Mouse (Mus musculus) layer of hippocampus, postnatal 25 days (tissue): ENCODE results near the gene Mtfp1. TPM values are rescaled to one million over a fixed set of nuclear protein-coding genes. Genes with fewer than 3 reads are reported as not detected.
"Not testable (repeated sequence)": the region's sequence is repeated elsewhere in the genome, so short reads cannot be mapped to it uniquely, and the experiment has no call there.

Experiments used
- DNase-seq, 2 experiments: peaks; one replicate each; pipeline ENCODE4 v3.0.0; 2022; ENCODE audit warnings: mixed read lengths in 2 of 2, low spot score in 1 of 2; ENCODE audit errors: extremely low spot score in 1 of 2
- total RNA-seq, 2 experiments: library from RNA; stranded (reverse); gene quantifications; 2 replicates each; pipeline ENCODE4 v1.2.3; 2021

Mtfp1 gene
- total RNA-seq, 2 experiments from 2014 or later, result 109 to 126 TPM

DNA sequence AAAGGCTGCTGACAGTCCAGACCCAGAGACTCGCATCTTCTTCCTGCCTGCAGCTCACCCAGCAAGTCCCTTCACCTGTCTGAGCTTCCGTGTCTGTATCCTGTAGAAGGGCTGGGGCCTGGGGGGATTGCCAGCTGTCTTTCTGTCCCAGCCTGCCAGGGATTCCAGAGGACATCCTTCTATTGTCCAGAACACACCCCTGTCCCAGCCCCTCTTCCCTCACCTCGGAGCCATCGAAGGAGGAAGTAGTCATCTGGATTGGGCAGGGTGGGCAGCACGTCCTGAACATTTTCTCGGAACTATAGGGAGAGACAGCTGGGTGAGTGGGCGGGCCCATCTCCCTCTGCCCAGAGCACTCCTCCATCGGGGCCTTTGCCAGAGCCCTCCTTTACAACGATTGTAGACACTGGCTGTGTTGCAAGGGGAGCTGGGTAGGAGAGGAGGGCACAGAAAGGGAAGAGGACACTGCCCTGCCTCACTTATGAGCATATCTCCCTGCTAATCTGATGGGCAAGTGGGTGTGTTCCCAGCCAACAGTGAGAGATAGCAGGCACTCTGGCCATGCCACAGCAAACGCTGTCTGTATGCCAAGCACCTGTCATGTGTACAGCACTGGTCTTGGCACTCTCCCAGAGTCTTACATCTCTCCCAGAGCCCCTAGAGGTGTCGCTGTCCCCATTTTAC lies 21.4 kb upstream of the Mtfp1 start:
- DNase-seq, result peak; percentile 32 to 40

DNA sequence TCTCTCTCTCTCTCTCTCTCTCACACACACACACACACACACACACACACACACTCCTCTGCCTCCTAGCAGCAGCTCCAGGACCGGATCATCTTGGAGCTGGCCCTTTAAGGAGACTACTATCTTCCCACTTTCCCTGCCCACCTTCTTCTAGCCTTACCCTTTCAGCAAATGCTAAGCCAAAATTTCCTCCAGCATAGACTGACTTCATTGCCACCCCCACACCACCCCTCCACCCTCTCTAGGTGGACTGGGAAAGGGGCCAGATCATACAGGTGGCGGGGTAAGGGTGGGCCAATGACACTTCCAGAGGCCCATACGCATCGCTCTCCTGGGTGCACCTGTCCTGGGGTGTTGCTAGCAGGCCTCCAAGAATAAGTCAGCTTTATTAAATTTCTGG lies 20.2 kb upstream of the Mtfp1 start:
- DNase-seq, result no peak

DNA sequence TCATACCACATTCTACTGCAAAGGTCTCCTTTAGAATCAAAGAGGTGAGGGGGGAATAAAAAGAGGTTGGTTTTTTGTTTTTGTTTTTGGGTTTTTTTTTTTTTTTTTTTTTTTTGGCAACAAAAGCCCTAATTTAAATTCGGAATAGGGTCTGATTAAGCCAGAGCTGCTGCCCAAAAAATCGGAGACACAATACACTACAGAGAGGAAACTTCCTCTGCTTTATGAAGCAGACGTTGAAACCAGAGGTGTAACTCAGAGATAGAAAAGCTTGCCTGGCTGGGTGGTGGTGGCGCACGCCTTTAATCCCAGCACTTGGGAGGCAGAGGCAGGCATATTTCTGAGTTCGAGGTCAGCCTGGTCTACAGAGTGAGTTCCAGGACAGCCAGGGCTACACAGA lies 19.3 kb upstream of the Mtfp1 start:
- DNase-seq, result not testable (repeated sequence)

DNA sequence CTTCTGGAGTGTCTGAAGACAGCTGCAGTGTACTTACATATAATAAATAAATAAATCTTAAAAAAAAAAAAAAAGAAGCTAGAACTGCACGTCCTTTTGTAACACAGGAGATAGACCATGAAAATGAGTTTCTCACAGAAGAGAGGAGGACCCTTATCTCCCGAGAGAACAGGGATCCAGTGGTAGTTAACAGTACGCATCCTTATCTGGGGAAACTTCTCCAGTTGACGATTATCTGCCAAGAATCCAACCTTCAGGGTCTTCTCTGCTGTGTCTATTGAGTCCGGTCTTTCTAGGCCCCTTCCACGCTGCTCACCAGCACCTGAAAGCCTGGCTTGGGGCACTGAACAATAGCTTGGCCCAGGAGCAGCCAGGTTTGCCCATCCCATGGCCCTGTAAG lies 18.7 kb upstream of the Mtfp1 start:
- no peak for DNase-seq

DNA sequence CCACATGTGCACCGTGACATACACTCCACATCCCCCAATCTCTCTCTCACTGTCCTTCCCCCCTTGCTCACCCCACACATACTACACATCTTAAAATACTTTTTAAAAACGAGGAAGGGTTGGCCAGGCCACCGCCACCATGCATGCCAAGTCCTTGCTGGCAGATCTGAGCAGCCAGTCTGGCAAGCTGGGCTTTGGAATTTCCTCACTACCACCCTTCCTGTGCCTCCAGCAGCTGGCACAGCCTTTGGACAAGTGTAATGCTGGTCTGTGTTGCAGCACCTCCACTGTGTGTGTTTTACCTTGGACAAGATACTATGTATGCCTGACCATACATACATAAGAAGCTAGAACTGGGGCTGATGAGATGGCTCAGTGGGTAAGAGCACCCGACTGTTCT lies 18.3 kb upstream of the Mtfp1 start:
- no peak for DNase-seq

DNA sequence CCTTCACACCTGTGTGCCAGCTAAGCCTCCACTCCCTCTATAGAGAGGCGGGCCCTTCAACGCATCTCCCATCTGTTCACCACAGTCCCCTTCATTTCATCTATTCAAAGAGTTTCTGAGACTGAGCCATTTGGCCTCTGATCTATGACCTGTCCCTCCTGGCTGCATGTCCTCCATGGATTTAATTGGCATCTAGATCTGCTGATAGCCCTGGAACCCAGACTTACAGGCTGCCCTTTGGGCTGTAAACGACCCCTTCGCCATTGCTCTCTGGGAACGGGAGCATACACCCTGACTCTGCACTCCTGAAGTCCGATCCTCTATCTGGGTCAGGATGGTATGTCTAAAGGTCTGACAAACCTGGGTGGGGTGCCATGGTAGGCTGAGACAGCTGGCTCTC lies 17.6 kb upstream of the Mtfp1 start:
- DNase-seq, result no peak

DNA sequence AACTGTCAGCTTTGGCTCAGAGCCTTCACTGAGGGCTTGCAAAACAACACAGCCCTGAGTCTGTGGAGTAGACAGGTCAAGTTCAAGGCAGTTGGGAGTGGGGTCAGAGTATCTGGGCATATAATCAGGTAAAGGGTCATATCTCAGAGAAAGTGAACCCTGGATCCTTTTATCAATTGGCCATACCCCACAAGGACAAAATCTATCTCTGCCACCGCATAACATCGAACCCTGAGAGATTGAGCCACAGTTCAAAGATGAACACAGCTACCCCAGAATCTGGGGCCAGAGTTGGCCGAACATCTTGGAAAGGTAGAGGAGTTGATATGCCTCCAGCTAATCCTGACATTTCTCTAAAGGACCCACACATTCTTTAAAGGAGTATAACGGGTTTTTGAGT lies 16.8 kb upstream of the Mtfp1 start:
- no peak for DNase-seq

DNA sequence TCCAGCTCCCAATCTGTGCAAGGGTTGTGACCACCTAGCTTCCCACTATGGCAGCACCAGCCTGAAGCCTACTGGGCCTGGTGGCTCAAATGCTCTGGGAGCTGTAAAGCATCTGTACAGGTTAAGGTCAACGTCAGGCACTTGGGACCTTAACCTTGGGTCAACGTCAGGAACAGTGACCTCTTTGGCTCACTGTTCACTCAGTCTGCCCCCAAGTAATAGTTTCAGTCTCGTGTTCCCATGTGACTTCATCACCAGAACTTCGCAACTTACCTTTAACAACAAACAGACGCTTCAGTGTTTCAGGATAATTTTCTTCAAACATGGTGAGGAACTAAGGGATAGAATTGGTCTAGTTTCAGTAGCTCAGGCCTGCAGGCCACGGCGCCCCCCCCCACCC lies 13.4 kb upstream of the Mtfp1 start:
- no peak for DNase-seq

DNA sequence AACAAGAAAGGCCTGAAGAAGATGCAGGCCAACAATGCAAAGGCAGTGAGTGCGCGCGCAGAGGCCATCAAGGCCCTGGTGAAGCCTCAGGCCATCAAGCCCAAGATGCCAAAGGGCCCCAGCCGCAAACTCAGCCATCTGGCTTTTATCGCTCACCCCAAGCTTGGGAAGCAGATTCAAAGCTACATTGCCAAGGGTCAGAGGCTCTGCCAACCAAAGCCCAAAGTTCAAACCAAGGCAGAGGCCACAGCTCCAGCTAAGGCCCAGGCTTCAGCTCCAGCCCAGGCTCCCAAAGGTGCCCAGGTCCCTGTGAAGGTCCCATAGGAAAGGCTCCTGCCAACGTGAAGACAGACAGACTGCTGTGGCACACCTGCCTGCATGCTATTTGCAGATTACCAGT lies 12.7 kb upstream of the Mtfp1 start:
- not testable (repeated sequence) for DNase-seq

DNA sequence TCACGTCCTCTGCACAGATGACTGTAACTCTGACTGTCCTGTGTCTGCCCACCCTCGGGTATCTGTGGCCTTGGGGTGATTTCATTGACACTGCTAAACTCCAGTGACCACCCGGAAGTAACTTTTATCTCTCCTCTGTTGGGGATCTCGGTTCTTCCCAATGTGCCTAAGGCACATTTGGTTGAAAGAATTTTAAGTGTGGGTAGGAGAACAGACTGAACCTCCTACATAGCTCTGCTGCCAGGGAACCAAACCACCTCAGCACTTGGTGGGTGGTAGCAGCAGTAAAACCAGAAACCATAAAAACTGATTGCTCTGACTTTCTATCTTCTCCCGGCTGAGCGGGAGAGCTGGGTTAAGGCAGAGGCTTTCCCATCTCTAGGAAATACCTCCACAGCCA lies 10.2 kb upstream of the Mtfp1 start:
- no peak for DNase-seq

DNA sequence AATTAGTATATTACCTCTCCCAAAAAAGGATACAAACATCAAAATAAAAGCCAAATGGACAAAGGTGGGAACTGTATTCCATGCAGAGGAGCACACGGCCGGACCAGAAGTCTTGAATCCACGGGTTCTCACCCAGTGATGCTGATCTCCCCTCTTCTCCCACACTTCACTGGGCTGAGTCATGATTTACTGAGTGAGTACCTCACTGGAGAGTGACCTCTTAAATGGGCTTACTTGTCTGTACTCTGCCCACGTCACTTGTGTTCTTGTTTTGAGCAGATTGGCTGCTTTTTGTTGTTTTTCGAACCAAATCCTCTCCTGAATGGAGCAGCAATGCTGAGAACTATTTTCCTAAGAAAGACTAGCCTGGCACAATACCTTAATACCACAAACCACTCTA lies 9.7 kb upstream of the Mtfp1 start:
- no peak for DNase-seq

DNA sequence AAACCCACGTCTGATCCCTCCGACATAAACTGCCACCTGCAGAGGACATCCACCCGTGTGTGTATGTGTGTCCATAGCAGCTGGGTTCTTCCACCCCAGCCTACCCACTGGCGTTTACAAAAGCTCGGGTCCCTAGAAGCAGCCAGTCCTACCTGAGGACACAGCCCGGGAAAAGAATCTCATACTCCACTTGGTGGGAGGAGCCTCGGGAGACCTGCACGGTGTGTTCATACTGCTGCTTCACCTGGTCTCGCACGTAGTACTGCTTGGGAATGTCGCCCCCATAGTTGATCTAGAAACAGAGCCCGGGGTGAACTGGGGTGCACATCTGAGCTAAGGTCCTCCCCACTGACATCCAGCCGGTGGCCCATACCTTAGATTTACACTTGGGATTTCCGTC lies 8.3 kb upstream of the Mtfp1 start:
- DNase-seq, result no peak

DNA sequence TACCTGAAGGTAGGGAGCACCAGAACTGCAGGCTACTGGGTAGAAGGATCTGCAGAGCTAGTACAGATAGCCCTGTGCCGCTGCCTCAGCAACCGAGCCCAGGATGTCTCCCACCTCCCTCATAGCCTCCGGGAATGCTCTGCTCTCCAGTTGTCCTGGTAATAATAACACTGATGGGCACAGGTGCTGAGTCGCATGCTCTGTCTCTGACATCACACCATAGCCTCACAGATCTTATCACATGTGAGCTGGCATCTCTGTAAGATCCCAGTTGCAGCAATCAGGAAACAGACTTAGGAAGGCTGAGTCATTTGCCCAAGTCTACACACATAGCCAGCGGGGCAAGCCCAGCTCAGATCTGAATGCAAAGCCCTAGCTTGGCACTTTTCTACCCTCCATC lies 6.6 kb upstream of the Mtfp1 start:
- no peak for DNase-seq

DNA sequence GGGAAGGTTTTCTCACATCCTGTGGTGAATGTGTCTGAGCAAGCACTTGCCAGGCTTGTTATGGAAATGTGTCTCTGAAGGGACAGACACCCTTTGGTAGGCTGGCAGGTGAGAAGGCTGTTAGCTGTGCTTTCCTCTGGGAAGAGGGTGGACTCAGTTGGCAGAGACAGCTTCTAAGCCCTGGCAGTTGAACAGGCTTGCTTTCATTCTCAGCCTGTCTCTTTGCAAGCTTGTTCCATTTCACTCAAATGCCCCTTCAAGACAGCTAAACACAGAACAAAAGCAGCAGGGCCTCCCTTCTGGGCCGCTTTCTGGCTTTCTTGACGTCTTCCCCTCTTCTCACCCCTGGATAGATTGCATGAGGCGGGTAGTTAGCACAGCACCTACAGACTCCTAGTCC lies 4.2 kb upstream of the Mtfp1 start:
- DNase-seq, result no peak

DNA sequence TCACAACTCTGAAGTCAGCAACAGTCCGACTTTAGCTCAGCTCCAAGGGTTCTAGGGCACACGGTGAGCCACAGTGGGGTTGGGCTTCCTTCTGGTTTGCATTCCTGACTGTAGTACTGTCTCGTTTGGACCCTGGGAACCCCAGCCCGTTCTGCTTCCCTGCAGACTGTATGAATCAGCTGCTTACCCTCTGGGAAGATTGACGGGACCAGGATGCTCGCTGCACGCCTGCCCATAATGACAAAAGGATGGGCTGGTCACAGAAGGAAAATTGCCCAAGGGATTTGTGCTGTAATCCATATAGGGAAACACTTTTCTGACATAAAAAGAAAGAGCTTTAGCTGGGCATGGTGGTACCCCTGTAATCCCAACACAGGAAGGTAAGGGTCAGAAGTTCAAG lies 3.6 kb upstream of the Mtfp1 start:
- no peak for DNase-seq

DNA sequence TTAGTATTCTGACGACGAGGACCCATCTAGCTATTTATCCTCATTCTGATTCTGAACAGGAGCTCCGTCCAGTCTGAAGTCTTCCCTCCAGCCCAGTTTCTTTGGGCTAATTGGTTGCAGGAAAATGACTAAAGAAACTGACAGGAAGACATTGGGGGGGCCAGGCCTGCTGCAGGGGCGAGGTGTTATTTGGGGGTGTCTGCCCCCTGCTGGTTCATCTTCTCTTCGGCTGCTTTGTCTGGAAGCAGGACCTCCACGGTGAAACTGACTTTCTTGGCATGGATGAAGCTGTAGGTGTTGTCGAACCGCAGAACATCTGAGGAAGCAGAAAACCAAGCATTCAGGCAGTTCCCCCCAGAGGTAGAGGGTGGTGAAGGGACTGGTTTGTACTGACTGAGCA lies 2.9 kb upstream of the Mtfp1 start:
- no peak for DNase-seq

DNA sequence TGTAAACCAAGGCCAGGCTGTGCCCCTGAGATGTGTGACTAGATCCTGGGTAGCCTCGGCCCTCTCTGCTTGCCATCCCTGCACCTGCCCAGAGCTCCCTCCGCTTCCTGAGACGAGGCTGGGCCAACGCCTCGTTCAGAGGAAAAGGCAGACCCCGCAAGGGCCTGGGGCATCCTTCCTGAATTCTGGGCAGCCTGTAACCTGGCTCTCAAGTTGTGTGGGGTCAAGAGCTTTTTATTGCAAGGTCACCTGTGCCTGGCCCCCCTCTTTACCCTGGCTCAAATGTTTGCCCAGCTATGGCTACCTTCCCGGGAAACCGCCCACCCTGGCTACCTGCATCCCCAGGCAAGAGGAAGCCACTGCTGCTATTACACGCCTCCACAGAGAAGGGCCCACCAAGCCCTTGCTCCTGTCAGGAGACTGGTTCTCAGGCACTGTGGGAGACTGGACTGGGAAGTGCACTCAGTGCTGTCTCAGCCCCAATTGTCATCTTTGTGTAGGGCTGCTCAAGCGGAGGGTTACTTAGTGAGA lies 1.9 kb upstream of the Mtfp1 start:
- DNase-seq, result peak in 1 of 2 experiments; percentile 21

DNA sequence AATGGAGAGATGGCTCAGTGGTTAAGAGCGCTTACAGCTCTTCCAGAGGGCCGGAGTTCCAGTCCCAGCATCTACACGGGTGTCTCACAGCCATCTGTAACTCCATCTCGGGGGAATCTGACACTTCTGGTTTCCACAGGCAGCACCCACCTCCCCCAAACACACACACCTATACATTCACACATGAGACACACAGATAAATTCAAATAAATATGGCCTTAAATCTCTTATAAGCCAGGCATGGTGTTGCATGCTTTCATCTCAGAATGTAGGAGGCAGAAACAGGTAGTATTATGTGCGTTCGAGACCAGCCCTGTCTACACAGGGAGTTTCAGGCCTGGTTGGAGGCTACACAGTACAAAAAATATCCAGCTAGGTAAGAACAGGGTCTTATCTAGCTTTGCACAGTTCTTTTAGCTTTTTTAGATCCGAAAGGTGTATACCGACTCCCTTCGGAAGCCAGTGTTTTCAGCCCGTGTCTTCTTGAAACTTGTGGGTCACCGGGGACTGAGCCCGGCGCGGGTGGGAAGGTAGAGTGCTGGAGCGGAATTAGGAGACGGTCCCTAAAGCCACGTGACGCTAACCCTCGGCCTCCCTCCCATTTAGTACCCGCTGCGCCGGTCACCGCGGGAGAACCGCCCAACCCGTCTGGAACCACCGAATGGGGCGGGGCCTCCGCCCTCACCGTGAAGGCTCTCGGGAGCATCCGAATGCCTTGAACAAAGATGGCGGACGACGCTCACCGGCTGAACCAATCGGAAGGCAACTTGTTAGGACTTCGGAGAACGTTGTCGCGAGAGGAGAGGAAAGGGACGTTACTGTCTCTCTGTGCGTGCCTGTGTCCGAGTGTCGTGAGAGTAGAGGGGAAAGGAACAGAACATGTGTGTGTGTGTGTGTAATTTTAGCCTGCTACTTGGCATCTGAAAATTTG lies 1.1 kb upstream of the Mtfp1 start:
- DNase-seq, result peak; percentile 91 to 92

DNA sequence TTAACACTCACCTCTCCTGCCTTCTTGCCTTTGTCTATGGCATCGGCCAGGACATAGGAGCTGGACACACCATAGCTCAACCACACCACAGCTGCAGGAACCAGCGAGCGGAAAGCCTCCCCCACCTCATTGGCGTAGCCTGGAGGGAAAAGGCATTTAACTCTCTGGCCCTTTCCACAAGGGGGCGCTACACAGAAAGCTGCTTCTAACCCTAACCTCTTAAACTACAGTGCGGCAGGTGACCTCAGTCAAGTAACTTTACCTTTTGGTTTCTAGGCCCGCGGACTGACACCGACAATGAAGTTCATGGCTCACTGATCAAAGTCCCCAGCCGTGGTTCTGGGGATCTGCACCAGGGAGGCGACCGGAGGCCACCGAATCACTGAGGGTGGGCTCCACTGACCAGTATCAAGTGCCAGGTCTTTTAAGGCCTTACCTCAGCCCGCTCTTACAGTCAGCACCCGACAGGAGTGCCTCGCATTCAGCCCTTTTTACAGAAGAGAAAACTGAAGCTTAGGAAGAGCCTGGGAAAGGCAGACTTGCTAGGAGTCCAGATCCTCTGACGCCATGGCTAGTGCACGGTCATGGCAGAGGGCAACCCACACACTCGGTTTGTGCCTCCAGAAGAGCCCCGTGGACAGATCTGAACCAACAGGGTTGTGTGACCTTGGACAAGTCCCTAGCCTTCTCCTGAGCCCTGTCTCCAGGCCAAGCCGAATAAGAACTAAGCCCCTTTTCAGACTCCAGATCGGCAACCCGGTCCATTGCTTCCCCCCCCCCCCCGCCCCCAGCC lies 671 bp downstream of the Mtfp1 start:
- peak; percentile 67 to 85 for DNase-seq

DNA sequence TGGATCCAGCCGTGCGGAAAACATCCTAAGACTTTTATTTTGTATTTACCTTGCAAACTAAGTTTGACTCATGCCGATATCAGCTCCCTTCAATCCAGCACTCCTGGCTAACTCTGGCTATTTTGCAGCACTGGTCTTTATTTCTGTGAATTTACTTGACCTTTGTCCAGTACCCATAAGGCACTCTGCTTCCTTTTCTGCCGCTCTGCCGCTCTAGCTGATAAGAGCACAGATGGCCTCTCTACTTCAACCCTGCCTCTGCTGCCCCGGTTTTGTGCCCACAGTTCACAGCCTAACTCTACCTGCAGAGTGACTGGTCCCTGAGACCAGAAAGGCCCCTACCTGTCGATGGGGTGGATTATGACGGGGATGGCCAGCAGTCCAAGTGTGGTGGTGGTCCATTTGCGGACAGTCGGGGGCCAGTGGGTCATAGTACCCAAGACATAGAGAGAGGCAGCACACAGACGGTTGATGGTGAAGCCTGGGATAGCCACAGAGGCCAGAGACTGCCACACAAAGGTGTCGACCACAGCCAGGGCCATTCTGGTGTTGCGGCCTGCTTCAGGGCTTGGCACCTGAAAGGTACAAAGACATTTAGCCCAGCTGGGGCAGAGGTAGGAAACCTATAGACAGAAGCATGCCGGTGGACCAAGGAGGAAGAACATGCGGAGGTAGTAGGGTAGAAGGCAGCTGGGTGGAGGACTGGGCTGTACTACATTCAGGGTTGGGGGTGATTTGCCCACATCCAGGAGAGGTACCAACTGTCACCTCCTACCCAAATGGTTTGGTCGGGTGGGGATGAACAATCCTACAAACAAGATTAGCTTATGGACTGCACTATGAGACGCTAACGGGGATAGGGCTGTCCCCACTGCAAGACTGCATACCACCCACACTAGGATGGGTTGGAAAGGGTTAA lies 1.5 kb downstream of the Mtfp1 start:
- DNase-seq, result no peak
